Mouse (Mus musculus) megakaryocyte-erythroid progenitor cell, adult 5-6 weeks (primary cell): Measurements from ENCODE around the gene Syn3. TPM values are rescaled to one million over a fixed set of nuclear protein-coding genes. Genes with fewer than 3 reads are reported as not detected.

ENCODE experiments used
- ATAC-seq: replicated peaks from 2 replicates; pipeline ENCODE4 v1.8.0; 2016; ENCODE audit warnings: mild to moderate bottlenecking, inconsistent platforms; ENCODE audit not compliant: severe bottlenecking, poor library complexity, low FRiP score, low TSS enrichment
- total RNA-seq, 2 experiments: library from RNA; stranded (forward) in 1 of 2; stranded (reverse) in 1 of 2; fragments of 200-1000, 215-1000 nt in 1 of 2; fragments of >200 nt in 1 of 2; fragmentation: Nextera tagmentation in 1 of 2; gene quantifications; 2 replicates each; pipeline ENCODE4 v1.2.3; 2014 to 2017

Gene Syn3
- total RNA-seq, 2 experiments from 2014 or later = 0.14 to 0.59 TPM

- ATAC-seq = no peak
Observed at GRCm38 (mm10) chr10:86427956-86428355, 70.7 kb downstream of the Syn3 start.

GRCm38 (mm10) chr10:86425690-86426530 lies 72.8 kb downstream of the Syn3 start:
- no peak for ATAC-seq

- ATAC-seq = no peak
Observed at GRCm38 (mm10) chr10:86421731-86422370, 76.8 kb downstream of the Syn3 start.

- no peak for ATAC-seq
Observed at GRCm38 (mm10) chr10:86418931-86419330, 79.8 kb downstream of the Syn3 start.

- no peak for ATAC-seq
Observed at GRCm38 (mm10) chr10:86418345-86418744, 80.4 kb downstream of the Syn3 start.

GRCm38 (mm10) chr10:86416806-86417205 lies 81.9 kb downstream of the Syn3 start:
- ATAC-seq = no peak

- no peak for ATAC-seq
Observed at GRCm38 (mm10) chr10:86410868-86411267, 87.8 kb downstream of the Syn3 start.

GRCm38 (mm10) chr10:86406952-86407351 lies 91.7 kb downstream of the Syn3 start:
- ATAC-seq = no peak

GRCm38 (mm10) chr10:86398347-86398720 lies 100.4 kb downstream of the Syn3 start:
- no peak for ATAC-seq

GRCm38 (mm10) chr10:86397577-86398346 lies 100.9 kb downstream of the Syn3 start:
- no peak for ATAC-seq

- peak; percentile 66 for ATAC-seq
Observed at GRCm38 (mm10) chr10:86392399-86392798, 106.3 kb downstream of the Syn3 start.

- no peak for ATAC-seq
Observed at GRCm38 (mm10) chr10:86389913-86390312, 108.8 kb downstream of the Syn3 start.

GRCm38 (mm10) chr10:86389357-86389756 lies 109.3 kb downstream of the Syn3 start:
- ATAC-seq = no peak

GRCm38 (mm10) chr10:86388803-86389202 lies 109.9 kb downstream of the Syn3 start:
- ATAC-seq = no peak

- peak; percentile 45 for ATAC-seq
Observed at GRCm38 (mm10) chr10:86387821-86388440, 110.8 kb downstream of the Syn3 start.

- ATAC-seq = no peak
Observed at GRCm38 (mm10) chr10:86386232-86386631, 112.5 kb downstream of the Syn3 start.

- ATAC-seq = no peak
Observed at GRCm38 (mm10) chr10:86385656-86386055, 113.0 kb downstream of the Syn3 start.

- no peak for ATAC-seq
Observed at GRCm38 (mm10) chr10:86384655-86385054, 114.0 kb downstream of the Syn3 start.

- no peak for ATAC-seq
Observed at GRCm38 (mm10) chr10:86381922-86382260, 116.8 kb downstream of the Syn3 start.
